Mouse (Mus musculus) G1E (cell line): ENCODE results near the gene Cabp2.
"Not testable (repeated sequence)": the region's sequence is repeated elsewhere in the genome, so short reads cannot be mapped to it uniquely, and the experiment has no call there.

Source experiments
- CTCF ChIP-seq: IDR thresholded peaks from 2 replicates; pipeline ENCODE4 v1.5.1; 2012; ENCODE audit warnings: low read depth, low read length, inconsistent platforms, mixed read lengths
- GATA1 ChIP-seq: IDR thresholded peaks from 2 replicates; pipeline ENCODE4 v1.6.1; 2012; ENCODE audit warnings: borderline replicate concordance, low read length, inconsistent platforms, mixed read lengths
- TAL1 ChIP-seq: conservative IDR thresholded peaks from 2 replicates; pipeline ENCODE4 v1.6.1; 2012; ENCODE audit warnings: low read depth, low read length, inconsistent platforms, mixed read lengths

GRCm38 (mm10) chr19:4041500-4041899, 39.9 kb upstream of the Cabp2 start:
- not testable (repeated sequence) for TF ChIP-seq CTCF, TAL1, GATA1
